Mouse (Mus musculus) layer of hippocampus, adult 9-11 months (tissue): ENCODE measurements around the gene Ror2.

Experiments
- DNase-seq: peaks from one replicate; pipeline ENCODE4 v3.0.0; 2022

Gene Ror2

DNA sequence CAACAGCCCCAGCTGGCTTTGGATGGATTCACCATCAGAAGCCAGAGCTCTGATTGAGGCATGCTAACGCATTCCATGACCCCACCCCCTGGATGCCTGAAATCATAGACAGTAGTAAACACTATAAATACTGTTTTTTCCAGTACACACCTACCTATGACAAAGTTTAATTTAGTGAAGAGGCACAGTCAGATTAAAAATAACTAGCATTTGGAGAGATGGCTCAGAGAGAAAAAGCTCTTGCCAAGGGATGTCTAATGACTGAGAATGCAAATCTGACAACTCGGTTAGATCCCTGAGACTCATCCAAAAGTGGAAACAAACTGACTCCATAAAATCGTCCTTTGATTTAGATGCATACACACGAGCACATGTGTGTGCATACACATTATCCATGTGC lies 15.4 kb downstream of the Ror2 start:
- no peak for DNase-seq

DNA sequence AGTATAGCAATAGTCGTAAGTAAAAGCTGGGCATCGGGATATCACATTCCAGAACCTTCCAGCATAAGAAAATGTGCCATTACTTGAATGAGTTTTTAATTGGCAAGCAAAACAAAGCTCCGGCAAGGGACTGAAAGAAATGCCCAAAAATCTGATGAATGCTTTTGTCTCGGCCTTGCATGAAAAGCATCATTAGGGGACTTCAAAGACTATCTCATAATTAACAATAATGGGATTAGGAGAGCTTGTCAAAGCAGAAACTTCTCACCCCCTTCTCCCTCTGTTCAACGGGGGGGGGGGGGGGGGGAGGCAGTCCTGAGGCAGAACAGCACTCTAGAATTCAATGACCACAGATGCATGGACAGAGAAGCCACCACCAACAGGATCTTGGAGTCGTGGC lies 17.4 kb downstream of the Ror2 start:
- no peak for DNase-seq

DNA sequence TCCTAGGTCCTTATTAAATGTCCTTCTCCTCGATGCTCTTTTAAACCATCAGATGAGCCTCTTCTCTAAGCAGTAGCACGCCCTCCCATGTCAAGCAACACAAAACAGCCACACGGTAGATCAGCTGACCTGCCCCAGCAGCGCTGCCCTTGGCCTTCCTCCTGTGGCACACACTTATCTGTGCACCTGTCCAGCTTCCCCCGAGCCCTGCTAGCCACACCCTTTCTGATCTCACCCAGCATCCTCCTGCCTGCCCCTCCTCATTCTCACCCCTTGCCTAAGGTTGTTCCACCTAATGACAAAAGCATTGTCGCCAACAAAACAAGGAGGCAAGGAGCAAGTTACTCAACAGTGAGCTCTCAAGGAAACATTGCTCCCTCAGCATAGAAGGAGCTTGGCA lies 18.1 kb downstream of the Ror2 start:
- DNase-seq: no peak

DNA sequence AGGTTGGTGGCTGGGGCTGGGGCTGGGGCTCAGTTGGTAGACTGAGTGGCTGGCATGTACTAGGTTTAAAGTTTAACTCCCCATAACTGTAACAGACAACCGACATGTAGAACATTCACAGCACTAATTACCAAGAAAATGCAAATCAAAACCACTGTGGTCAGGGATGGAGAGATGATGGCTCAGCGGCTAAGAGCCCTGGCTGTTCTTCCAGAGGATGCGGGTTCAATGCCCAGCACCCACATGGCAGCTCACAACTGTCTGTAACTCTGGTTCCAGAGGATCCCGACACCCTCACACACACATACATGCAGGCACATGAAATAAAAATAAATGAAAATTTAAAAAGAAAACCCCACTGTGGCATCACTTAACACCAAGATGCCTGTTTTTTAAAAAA lies 18.8 kb downstream of the Ror2 start:
- no peak for DNase-seq

DNA sequence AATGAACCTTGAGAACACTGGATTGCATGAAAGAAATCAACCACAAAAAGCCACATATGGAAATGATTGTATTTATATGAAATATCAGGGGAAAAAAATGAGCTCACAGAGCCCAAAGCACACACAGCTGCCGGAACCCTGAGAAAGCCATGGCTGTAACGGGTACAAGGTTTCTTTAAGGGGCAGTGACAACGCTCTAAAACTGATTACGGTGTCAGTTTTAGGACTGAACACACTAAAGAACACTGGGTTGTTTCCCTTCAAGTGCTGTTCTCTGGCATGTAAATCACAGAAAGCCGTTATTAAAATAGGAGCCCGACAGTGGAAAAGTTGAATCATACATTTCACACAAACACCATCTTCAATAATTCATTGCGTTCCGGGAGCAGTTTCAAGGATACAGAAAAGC lies 19.4 kb downstream of the Ror2 start:
- no peak for DNase-seq

DNA sequence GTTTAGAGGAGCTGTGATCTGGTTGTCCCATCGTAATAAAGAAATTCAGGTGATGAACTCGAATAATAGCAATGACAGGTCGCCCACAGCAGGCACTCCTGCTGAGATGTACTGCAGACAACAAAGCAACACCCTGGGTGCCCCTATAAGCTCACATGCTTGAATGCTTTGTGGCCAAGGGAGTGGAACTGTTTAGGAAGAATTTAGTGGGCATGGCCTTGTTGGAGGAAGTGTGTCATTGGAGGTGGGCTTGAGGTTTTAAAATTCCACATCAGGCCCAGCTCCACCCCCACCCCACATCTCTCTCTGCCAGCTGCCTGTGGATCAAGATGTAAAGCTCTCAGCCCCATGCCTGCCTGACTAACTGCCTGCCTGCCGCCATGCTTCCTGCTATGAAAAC lies 21.0 kb downstream of the Ror2 start:
- DNase-seq: no peak

DNA sequence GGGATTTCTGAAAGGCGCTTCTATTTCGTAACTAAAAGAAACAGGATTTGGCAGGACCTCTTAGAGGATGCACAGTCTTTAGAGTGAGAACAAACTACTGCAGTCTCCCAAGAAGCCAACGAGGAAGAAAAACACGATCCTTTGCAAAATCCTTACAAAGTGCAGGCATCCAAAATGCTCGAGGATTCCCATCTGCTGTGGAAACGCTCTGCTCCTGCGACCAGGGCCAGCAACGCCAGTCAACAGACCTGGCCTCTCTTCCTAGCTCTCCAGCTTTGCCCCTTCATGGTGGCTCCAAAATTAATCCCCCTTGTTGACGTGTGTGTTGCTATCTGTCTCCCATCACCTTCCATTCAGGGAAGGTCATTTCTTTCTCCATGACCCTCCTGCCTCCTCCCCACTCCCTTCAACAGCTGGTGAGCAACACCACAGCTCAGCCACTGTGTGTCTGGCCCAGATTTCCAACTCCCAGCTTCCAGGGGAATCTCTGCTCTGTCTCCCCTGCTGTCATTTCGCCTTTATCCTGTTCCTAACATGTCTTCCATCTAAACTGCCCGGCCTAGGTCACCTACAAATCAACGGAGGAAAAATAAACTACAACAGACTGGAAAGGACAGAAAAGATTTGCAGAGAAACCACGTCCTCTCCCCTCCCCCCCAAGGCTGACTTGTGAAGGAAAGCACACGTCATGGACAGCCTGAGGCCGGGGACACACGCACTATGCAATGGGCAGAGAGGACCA lies 23.2 kb downstream of the Ror2 start:
- DNase-seq: no peak

DNA sequence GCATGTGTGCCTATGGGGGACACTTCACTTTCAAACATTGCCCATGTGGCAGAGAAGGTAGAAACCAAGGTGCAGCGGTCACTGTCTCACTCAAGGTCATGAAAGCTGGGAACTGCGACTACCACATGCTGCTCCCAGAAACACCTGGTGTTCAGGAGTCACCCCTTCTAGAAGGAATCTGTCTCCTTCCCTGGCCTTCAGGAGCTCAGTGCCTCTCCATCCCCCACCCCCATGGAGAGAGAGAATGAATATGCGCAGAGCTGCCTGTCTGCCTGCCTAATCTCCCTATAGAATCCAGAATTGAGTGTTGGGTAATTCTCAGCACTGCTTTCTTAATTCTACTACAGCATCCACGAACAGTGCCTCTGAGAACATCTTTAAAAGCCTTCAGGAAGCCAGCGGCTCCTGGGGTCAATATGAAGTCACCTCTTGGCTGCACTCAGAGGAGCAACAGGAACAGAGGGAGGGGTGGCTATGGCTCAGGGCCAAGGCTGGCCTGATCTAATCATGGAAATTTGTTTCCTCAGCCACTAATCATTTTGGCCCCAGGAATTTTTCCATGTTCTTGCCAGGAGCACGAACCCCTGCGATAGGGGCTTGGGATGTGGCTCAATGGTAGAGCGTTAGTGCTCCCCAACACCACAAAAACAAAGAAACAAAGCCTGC lies 24.7 kb downstream of the Ror2 start:
- no peak for DNase-seq

DNA sequence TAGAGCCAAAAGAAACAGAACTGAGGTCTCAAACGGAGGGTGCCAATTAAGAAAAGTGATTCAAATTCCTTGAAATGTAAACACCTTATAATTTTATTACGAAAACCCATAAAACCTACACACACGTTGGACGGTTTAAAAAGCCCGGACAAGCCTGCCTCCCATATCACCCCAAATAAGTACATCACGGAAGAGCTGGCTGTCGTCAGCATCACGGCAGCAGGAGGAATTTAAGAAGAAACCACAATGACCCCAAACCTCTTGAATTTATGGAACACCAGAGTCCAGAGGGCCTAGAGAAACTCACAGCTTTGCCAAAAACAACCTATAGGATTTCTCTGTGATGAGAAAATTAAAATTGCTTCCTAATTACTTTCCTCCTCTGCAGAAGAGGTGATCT lies 27.0 kb downstream of the Ror2 start:
- no peak for DNase-seq

DNA sequence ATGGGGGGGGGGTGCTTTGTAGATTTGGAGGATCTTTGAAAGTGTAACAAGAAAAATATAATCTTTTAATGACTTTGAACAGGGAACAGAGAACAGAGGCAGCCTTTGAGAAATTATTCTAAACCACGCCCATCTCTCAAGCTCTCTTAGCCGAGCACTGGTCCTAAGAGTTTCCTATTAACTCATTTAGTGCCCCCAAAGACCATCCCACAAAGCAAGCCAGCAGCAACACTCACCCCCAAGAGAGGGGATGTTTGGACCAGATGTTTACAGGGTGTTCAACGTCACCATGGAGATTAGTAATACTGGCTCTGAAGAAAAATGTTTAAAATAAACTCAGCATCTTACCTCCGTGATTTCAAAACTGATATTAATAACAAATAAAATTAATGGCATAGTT lies 27.4 kb downstream of the Ror2 start:
- no peak for DNase-seq

DNA sequence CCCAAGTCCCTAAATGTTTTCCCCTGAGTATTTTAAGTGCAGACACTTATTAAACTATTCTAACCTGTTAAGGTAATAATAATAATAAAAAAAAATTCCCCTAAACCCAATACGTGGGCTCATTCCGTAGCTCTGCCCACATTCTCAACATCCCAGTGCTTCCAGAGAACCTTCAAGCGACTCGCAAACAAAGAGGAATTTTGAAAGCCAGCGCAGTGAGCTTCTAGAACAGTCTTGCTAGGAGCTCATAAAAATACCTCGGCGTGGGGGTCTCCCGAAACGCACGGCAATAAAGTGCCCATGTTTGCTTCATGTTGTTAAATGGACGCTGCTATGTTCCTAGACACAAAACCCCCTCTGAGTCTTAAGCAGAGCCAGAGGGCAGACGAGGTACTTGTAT lies 32.7 kb downstream of the Ror2 start:
- no peak for DNase-seq

DNA sequence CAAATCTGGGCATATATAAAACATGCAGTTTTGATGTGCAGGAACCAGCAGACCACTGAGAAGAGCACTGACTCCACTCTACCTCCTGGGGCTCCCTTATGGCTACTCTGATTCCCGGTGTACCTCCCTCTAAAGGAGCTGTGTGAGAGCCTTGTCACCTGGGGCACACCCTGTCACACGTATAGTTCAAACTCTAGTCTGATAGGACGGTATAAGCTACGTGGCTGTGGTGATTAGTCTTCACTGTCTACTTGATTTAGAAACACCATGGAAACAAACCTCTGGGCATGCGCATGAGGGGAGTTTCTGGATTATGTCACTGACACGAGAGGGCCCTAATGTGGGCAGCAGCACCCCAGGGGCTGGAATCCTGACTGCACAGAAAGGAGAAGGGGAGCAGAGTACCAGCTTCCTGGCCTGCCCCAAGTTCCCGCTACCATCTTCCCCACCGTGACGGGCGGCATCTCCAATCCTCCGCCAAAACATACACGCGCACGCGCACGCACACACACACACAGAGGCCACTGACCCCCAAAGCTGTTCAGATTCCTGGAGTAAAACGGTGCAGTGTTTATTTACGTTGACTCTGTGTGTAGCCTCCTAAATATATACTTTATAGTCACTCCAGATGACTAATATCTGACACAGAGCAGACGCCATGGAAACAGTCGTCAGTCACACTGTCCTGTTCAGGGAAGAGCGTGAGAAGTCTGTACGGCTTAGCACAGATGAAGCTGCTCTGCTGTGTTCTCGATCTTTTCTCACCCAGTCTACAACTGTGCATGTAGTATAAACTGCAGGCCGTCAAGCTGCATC lies 37.1 kb downstream of the Ror2 start:
- no peak for DNase-seq

DNA sequence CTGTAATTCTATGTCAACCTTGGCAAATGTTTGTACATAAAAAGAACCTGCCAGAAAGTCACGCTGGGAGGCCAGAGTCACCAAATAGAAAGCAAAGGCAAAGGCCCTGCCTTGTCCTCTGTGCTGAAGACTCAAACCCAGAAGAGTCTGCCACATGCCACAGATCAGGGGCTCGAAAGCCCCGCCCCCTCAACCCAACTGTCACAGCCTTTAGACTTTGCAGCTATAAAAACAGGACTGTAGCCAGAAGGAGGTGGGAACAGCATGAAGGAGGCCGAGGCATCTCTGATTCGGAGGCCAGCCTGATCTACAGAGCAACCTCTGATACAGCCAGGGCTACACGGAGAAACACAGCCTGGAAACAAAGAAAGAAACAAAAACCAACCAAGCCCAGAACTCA lies 37.8 kb downstream of the Ror2 start:
- DNase-seq: no peak

DNA sequence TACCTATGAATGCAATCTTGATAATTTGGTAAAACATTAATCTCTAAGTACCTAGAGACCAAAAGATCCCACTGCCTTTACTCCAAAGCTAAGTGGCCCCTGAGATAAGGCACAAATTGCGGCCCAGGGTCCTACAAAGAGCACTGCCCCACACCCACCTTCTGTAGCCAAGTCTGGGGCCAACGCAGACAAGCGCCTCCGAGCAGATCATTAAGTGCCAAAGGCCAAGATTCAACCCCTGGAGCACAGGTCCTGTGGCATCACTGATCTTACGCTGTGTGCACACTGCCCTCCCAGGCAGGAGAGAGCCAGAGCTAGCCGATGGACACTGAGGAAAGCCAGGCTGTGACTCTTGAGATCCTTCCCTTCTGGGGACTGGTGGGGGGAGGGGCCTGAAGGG lies 38.7 kb downstream of the Ror2 start:
- DNase-seq: no peak

DNA sequence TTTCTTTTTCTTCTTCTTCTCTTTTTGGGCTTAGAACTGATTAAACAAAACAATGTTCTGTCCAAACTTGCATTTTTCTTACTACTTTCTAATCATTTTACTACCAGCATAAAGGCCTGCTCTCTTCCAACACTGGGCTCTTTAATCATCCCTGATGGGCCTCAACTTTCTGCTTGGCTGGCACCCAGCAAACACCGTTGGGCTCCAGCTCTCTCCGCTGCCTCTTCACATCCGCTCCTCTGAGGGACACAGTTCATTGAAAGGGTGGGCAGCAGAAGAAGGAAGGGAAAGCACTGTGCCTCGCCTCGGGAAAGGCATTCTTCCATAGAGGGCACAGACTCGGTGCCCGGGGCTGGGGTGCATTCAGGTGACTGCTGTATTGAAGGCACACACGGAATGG lies 41.8 kb downstream of the Ror2 start:
- DNase-seq: no peak

DNA sequence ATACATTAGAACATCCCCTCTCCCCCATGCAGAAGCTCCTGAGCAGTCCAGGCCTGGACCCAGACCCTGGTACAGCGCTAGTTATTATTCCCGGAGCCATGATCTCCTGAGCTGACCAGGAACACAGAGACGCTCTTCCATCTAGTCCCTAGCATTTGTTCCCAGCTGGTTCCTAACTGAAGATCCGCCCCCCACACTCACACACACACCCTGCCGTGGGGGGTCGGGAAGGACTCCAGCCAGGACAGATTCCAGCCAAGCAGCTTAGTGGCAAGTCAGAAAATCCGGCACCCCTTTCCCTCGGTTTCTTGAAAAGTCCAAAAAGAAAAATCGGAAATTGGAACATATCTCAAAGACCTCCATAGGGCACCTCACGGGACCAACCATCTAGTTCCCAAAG lies 48.5 kb downstream of the Ror2 start:
- DNase-seq: no peak

DNA sequence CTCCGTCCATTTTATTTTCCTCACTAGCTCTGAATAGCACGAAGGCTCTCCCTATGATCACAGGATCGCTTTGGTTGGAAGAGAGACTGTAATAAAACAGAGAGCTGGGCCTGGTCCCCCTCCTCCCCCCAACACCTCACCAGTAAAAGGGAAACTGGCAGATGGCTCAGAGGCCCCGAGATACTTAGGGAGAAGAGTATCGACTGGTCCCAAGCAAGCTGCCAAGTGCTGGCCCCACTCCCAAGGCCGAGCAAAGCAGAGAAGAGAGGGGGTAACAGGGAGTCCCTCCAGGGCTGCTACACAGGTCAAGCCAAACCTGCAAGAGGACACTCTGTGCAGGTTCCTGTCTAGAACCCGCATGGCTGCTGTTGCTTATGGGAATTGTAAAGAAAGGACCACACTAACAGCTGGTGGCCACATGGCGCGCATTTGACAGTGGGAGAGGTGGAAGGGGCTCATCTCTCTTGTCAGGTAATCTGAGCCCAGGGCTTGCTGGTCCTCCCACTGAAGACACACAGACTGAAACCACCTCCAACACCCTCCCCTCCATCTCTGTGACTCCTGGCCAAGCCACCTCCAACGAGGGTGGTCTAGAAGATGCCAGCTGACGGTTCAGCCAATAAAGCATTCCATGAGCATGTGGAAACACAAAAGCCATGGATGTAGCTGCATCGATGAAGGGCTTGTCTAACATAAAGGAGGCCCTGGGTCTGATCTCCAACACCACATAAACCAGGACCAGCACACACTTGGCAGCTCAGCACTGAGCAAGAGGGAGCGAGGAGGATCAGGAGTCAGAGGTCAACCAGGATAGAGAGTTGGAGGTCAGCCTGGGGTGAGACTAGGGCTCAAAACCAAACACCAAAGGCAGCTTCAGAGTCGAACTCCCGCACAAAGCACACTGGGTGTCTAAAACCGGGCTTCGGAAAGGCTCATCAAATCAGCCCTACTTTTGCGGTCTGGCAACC lies 49.2 kb downstream of the Ror2 start:
- DNase-seq: no peak

DNA sequence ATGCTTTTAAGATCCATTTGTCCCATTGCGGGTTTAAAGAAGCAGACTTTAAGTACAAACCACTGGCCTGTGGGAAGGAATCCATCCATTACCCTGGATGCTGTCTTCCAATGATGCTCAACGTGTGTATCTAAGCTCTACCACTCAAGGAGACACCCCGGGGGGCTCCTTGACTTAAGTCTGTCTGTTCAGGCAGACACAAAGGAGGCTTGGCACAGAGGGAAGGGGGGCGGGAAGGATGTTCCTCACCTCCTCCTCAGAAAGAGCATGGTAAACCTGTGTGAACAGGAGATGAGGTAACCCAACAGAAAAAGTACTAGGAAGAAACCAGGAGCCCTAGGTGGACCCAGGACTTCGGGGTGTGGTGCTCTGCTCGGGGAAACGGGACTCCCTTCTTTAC lies 50.0 kb downstream of the Ror2 start:
- DNase-seq: no peak

DNA sequence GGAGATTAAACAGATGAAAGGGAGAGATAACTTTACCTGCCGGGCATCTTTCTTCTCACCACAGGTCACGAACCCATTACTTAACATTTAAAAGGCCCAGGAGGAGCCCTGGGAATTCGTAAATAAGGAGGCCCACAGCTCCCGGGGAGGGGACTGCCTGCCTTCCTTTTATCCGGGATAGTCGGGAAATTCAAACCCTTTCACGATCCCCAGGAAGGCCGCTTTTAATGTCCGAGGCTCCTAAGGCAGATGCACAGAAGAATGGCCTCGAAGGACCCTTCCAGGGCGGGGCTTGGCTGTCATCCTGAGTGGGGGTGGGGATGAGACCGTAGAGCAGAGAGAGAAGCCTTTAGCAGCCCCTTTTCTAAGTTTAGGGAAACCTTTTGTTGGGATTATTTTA lies 51.1 kb downstream of the Ror2 start:
- DNase-seq: no peak

DNA sequence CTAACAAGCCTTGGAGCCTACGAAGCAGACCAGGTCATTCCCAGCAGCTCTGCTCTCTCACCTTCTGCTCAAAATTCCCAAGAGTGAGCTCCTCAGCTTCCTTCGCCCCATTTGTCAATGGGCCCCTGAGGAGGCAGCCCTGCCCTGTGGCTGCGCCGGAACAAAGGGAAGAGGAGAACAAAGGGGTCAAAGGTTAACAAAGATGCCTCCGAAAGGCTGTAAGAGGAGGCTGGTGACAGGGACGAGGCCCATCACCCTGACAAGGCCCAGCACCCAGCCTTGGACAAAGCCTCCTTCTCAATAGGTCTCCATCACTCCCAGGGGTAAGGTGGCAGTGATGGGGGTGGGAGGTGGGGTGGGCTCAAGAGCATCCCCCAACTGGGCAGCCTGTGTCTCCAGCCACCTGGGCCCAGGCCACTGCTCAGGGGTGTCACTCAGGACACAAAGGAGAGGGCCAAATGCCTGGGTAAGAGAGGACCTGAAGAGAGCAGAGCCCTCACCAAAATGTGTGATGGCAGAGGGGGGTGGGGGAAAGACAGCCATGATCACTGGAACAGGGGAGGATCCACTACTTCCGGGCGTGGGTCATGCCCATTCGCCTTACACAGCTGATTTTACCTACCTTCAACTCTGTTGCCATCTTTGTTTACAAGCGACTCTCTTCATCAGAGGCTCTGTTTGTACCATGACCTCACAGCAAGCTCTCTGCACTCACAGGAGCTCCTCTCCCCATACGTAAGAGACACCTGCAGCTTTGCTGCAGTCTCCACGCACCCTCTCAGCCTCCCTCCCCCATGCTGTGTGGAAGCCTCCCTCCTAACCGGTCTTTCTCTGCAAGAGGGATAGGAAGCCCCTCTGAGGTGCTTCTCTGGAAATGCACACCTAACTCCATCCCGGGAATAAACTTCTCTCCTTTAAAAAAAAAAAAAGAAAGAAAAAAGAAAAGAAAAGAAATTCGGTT lies 51.8 kb downstream of the Ror2 start:
- DNase-seq: no peak

DNA sequence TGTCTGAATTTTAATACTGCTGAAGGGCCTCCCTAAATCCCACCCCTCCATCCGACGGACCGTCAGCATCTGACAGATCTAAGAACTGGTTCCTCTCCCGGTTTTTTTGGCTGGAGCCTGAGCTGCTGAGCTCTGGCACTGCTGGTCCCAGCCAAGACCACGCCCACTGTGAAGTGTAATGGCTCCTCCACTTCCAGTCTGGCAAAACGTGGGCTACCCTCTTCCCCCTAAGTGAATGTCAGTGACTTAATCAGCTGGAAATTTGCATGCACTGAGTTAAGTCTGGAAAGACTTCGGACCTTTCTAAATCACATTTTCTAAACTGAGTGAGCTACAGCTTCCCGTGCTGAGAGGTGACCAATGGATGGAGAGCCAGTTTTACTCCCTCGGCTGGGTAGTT lies 52.5 kb downstream of the Ror2 start:
- DNase-seq: no peak

DNA sequence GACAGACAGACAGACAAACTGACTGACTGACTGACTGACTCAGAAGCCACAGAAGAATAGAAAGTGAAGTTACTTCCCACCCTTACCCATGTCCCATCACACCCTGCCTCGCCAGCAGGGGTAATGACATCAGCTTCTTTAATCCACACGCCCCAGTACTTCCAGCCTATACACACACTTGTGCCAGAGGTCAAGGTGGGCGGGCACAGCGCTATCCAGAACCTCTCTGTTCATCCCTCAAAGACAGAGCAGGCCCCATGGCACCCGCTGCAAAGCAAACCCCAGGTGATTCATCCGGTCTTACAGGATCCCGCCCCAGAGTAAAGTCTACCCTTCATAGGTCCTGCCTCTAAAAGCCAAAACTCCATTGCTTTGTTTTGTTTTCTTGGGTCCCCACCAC lies 53.5 kb downstream of the Ror2 start:
- no peak for DNase-seq
